Mouse (Mus musculus) liver, adult 2 months (tissue): Measurements from ENCODE around the gene Pfdn6. TPM values are rescaled to one million over a fixed set of nuclear protein-coding genes. Genes with fewer than 3 reads are reported as not detected.
"Not testable (repeated sequence)": the region's sequence is repeated elsewhere in the genome, so short reads cannot be mapped to it uniquely, and the experiment has no call there.

Experiments used
- DNase-seq: peaks from one replicate; pipeline ENCODE4 v3.0.0-alpha.2; 2011; ENCODE audit warnings: low read depth, low spot score; ENCODE audit errors: extremely low read depth
- H3K27ac ChIP-seq: fragments of 200-500 bp; replicated peaks from 2 replicates; pipeline ENCODE4 v1.5.1; 2012; ENCODE audit warnings: low read depth, mild to moderate bottlenecking, control low read depth, inconsistent platforms, low read length; ENCODE audit not compliant: insufficient read depth
- H3K27me3 ChIP-seq: fragments of 200-500 bp; 2 replicates; pipeline ENCODE4 v1.6.1; 2012; ENCODE audit warnings: mild to moderate bottlenecking, moderate library complexity, low read length, inconsistent platforms; ENCODE audit not compliant: control insufficient read depth, insufficient read depth
- H3K36me3 ChIP-seq: fragments of 200-500 bp; 2 replicates; pipeline ENCODE4 v1.6.1; 2012; ENCODE audit warnings: low read length, inconsistent platforms; ENCODE audit not compliant: control insufficient read depth, insufficient read depth
- H3K4me1 ChIP-seq: fragments of 200-500 bp; 2 replicates; pipeline ENCODE4 v1.6.1; 2011; ENCODE audit warnings: low read length; ENCODE audit not compliant: control insufficient read depth, insufficient read depth
- H3K4me3 ChIP-seq: fragments of 200-500 bp; 2 replicates; pipeline ENCODE4 v1.5.1; 2011; ENCODE audit warnings: low read depth, mild to moderate bottlenecking, control low read depth, low read length, moderate library complexity; ENCODE audit not compliant: insufficient read depth
- H3K79me2 ChIP-seq: fragments of 200-500 bp; 2 replicates; pipeline ENCODE4 v1.6.1; 2012; ENCODE audit warnings: inconsistent platforms, mild to moderate bottlenecking, low read length, moderate library complexity; ENCODE audit not compliant: control insufficient read depth, insufficient read depth
- H3K9ac ChIP-seq: fragments of 200-500 bp; 2 replicates; pipeline ENCODE4 v1.6.1; 2012; ENCODE audit warnings: low read depth, mild to moderate bottlenecking, control low read depth, inconsistent platforms, low read length
- CTCF ChIP-seq: fragments of 200-500 bp; IDR thresholded peaks from 2 replicates; pipeline ENCODE4 v1.5.1; 2011; ENCODE audit warnings: low read depth, low read length, control low read depth
- POLR2A ChIP-seq: fragments of 200-500 bp; IDR thresholded peaks from 2 replicates; pipeline ENCODE4 v1.6.1; 2011; ENCODE audit warnings: low read length, control low read depth; ENCODE audit not compliant: insufficient read depth; ENCODE audit errors: extremely low read depth
- WGBS: fragments of 180-500 bp; shearing (Covaris S2); methylation state at CpG from one replicate; pipeline ENCODE4 v1.1.7; 2018; 5-methylcytosine and 5-hydroxymethylcytosine counted together
- polyA plus RNA-seq: library from polyadenylated mRNA; depleted of rRNA; stranded (reverse); fragments of >200 nt; gene quantifications from 2 replicates; pipeline ENCODE4 v1.2.3, GENCODE M21; 2012; rRNA removed
- total RNA-seq: library from RNA; depleted of rRNA; stranded (reverse); fragments of >200 nt; gene quantifications from 2 replicates; pipeline ENCODE4 v1.2.3, GENCODE M21; 2014; rRNA removed

Pfdn6 gene
- total and polyA plus RNA-seq, 2 experiments, result 15.5 to 40.8 TPM

DNA sequence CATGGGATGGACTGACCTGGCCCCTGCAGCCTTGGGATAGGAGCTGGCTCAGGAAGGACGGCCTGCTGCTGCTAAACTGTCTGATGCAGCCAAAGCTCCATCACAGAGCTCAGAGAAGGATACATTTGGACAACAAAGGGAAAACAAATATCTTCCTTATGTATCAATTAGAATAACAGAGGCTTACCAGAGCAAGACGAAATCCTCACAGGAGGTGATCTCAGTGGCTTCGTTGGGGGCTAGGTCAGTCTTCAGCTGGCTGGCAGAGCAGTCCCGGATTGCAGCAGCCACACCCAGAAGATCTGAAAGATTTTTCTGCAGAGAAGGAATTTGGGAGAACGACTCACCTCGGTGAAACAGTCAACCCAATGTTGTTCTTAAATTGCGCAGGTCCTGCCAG, 47.7 kb downstream of the Pfdn6 start:
- WGBS, result 38% methylated on average over 7 of the region's 7 CpGs
- Histone ChIP-seq H3K27ac (no peak overlapping the region), H3K27me3 (no peaks in the 10 kb centered on the region), H3K79me2 (0 out of 2 replicates have a peak, but pooled peaks cover 6% of the 10 kb centered on the region), H3K36me3 (no peaks in the 10 kb centered on the region), H3K9ac (no peak overlapping the region), H3K4me3 (no peak overlapping the region), H3K4me1 (no peaks in the 10 kb centered on the region; the same call in 1 of the 2 replicates)
- TF ChIP-seq POLR2A, result no peak
- TF ChIP-seq CTCF, result no peak
- DNase-seq, result no peak

DNA sequence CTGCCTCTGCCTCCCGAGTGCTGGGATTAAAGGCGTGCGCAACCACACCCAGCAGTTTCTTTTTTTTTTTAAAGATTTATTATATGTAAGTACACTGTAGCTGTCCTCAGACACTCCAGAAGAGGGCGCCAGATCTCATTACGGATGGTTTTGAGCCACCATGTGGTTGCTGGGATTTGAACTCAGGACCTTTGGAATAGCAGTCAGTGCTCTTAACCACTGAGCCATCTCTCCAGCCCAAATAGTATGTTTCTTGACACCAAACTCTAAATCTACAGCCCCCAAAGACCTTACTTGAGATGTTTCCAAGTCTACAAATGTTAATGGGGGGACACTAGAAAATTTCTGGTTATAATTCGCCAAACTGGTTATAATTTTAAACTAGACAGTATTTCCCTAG, 48.3 kb downstream of the Pfdn6 start:
- H3K27me3 ChIP-seq, H3K36me3 ChIP-seq: not testable (repeated sequence)
- WGBS, result 76% methylated on average over 6 of the region's 6 CpGs

DNA sequence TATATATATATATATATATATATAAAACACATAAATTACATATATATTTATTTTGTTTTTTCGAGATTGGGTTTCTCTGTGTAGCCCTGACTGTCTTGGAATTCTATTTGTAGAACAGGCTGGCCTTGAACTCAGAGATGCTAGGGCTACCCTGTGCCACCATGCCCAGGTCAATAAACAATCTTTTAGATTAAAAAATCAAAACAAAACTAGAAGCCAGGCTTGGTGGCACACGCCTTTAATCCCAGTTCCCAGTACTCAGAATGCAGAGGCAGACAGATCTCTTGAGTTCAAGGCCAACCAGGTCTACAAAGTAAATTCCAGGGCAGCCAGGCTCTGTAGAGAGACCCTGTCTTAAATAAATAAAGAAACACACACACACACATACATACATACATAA, 48.8 kb downstream of the Pfdn6 start:
- H3K4me1 ChIP-seq, result no peaks in the 10 kb centered on the region; the same call in 1 of the 2 replicates
- DNase-seq, result no peak
- H3K9ac ChIP-seq, result no peak overlapping the region
- no peak overlapping the region for H3K27ac ChIP-seq
- 0 out of 2 replicates have a peak, but pooled peaks cover 6% of the 10 kb centered on the region for H3K79me2 ChIP-seq
- H3K4me3 ChIP-seq, result no peak overlapping the region
- 37% methylated on average over 2 of the region's 2 CpGs for WGBS
- TF ChIP-seq POLR2A (no peak), CTCF (no peak)
- H3K27me3 ChIP-seq, result no peaks in the 10 kb centered on the region
- no peaks in the 10 kb centered on the region for H3K36me3 ChIP-seq

More for the DNA sequence above, 48.3 kb downstream of the Pfdn6 start:
- not testable (repeated sequence) for H3K79me2 ChIP-seq, H3K9ac ChIP-seq, H3K27ac ChIP-seq, H3K4me3 ChIP-seq, H3K4me1 ChIP-seq, DNase-seq

DNA sequence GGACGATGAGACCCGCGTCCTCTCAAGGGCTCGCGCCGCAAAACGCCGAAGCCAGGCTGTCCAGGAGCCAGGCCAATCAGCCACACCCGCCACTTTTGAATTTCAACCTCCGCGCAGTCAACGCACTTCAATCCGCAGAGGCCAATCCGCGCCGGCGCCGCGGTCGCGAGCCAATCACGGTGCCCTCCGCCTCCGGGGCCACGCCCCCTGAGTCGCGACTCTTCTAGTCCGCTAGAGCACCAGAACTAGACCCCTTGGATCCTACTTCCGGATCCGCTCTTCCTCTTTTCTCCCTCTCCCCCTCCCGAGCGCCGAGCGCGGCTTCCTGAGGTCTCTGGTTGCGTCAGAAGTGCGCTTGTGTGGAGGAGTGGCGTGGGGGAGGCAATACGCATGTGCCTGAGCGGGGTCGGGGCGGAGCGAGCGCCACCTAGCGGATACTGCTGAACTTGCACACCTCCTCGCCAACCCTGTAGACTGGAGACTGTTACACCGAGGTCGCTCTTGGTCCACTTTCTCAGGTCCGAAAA, 49.5 kb downstream of the Pfdn6 start, which contains the start of gene Kifc1:
Gene Kifc1, minus strand, starts transcription at position 129 of the 527 bp plus-strand sequence.
- H3K79me2 ChIP-seq, result 0 out of 2 replicates have a peak, but pooled peaks cover 6% of the 10 kb centered on the region
- TF ChIP-seq CTCF (peak; percentile 97), POLR2A (no peak)
- whole genome bisulfite sequencing, result under 1% methylated on average over 49 of the region's 49 CpGs
- H3K27ac ChIP-seq, result no peak within 1 kb of the TSS
- peak; percentile 96 for DNase-seq
- no peaks in the 10 kb centered on the region for H3K36me3 ChIP-seq
- no peaks in the 10 kb centered on the region for H3K27me3 ChIP-seq
- H3K4me1 ChIP-seq, result no peaks in the 10 kb centered on the region; the same call in 1 of the 2 replicates
- H3K9ac ChIP-seq, result peak within 1 kb of the TSS; percentile 71
- H3K4me3 ChIP-seq, result peak within 1 kb of the TSS; percentile 82

DNA sequence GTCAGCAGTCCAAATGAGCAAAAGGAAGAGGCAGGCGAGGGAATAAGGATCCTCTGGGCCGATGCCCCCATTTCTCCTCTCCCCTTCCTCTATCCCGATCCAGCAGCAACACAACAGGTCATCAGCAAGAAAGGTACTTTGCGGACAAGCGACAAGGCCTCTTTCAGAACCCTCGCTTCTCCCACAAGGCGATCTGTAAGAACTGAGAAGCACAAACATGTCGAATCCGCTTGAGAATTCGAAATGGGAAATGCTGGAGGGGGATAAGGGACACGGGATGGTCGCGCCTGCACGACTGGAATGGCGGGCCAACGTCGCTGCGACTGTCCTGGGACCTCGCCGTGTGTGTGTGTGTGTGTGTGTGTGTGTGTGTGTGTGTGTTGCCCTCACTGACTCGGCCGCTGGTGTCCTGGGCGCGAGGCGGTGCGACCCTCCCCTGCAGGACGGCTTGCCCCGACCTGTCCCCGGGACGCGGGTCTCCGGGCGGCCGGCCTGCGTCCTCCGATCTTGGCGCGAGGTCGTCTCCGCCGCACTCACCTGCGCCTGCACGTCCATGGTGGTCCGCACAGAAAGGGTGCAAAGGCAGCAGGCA, 50.1 kb downstream of the Pfdn6 start:
- not testable (repeated sequence) for H3K27ac ChIP-seq
- 2% methylated on average over 44 of the region's 44 CpGs for WGBS

More for the DNA sequence above, 50.1 kb downstream of the Pfdn6 start:
- not testable (repeated sequence) for H3K4me1 ChIP-seq, DNase-seq, H3K36me3 ChIP-seq, H3K79me2 ChIP-seq, H3K27me3 ChIP-seq
- Histone ChIP-seq H3K4me3 (peak overlapping the region; percentile 82), H3K9ac (peak overlapping the region; percentile 71)

Other genes starting within 250 kb of the Pfdn6 start
Only the 30 nearest of the 31 such genes appear.
- gene March2, start 221.7 kb downstream of the Pfdn6 start, total RNA-seq, result 65.1 and 71.2 TPM in 2 replicates
- gene March2, start 221.7 kb downstream of the Pfdn6 start, polyA plus RNA-seq, result 92.3 and 94.0 TPM in 2 replicates
- gene Rab11b, start 179.8 kb downstream of the Pfdn6 start, total RNA-seq, result 23.3 and 45.2 TPM in 2 replicates
- 168 and 177 TPM in 2 replicates for gene Rab11b, start 179.8 kb downstream of the Pfdn6 start, polyA plus RNA-seq
- gene Angptl4, start 158.5 kb downstream of the Pfdn6 start, total RNA-seq, result 129 and 142 TPM in 2 replicates
- gene Angptl4, start 158.5 kb downstream of the Pfdn6 start, polyA plus RNA-seq, result 28.1 and 49.5 TPM in 2 replicates
- 6.0 and 7.3 TPM in 2 replicates for gene Kank3, start 129.8 kb downstream of the Pfdn6 start, total RNA-seq
- gene Kank3, start 129.8 kb downstream of the Pfdn6 start, polyA plus RNA-seq, result 9.5 and 13.4 TPM in 2 replicates
- gene Rps28, start 115.8 kb downstream of the Pfdn6 start, total RNA-seq, result 275 and 294 TPM in 2 replicates
- 374 and 500 TPM in 2 replicates for gene Rps28, start 115.8 kb downstream of the Pfdn6 start, polyA plus RNA-seq
- 214 and 217 TPM in 2 replicates for gene Ndufa7, start 115.8 kb downstream of the Pfdn6 start, total RNA-seq
- 372 and 457 TPM in 2 replicates for gene Ndufa7, start 115.8 kb downstream of the Pfdn6 start, polyA plus RNA-seq
- 7.1 and 7.5 TPM in 2 replicates for gene Cd320, start 97.3 kb downstream of the Pfdn6 start, total RNA-seq
- 13.0 and 16.9 TPM in 2 replicates for gene Cd320, start 97.3 kb downstream of the Pfdn6 start, polyA plus RNA-seq
- gene Gm7029, start 66.5 kb downstream of the Pfdn6 start, total RNA-seq, result not detected in 2 replicates
- gene Gm7029, start 66.5 kb downstream of the Pfdn6 start, polyA plus RNA-seq, result not detected in 2 replicates
- gene Kifc1, start 49.7 kb downstream of the Pfdn6 start, total RNA-seq, result 0.18 and 1.2 TPM in 2 replicates
- 0.20 and 0.31 TPM in 2 replicates for gene Kifc1, start 49.7 kb downstream of the Pfdn6 start, polyA plus RNA-seq
- gene Platr17, start 35.2 kb downstream of the Pfdn6 start, total RNA-seq, result not detected in 2 replicates
- gene Platr17, start 35.2 kb downstream of the Pfdn6 start, polyA plus RNA-seq, result 0.18 TPM in 1 of 2 replicates, not detected in the other
- 8.3 and 10.2 TPM in 2 replicates for gene Daxx, start 30.9 kb downstream of the Pfdn6 start, total RNA-seq
- 15.8 and 30.8 TPM in 2 replicates for gene Daxx, start 30.9 kb downstream of the Pfdn6 start, polyA plus RNA-seq
- gene Tapbp, start 24.4 kb downstream of the Pfdn6 start, total RNA-seq, result 47.2 and 58.5 TPM in 2 replicates
- gene Tapbp, start 24.4 kb downstream of the Pfdn6 start, polyA plus RNA-seq, result 95.4 and 105 TPM in 2 replicates
- gene Zbtb22, start 24.4 kb downstream of the Pfdn6 start, total RNA-seq, result 11.1 and 12.7 TPM in 2 replicates
- 23.9 and 30.2 TPM in 2 replicates for gene Zbtb22, start 24.4 kb downstream of the Pfdn6 start, polyA plus RNA-seq
- 9.8 and 10.9 TPM in 2 replicates for gene Rgl2, start 10.8 kb downstream of the Pfdn6 start, total RNA-seq
- gene Rgl2, start 10.8 kb downstream of the Pfdn6 start, polyA plus RNA-seq, result 19.4 and 27.7 TPM in 2 replicates
- 9.3 and 11.3 TPM in 2 replicates for gene Wdr46, start 317 bp upstream of the Pfdn6 start, total RNA-seq
- gene Wdr46, start 317 bp upstream of the Pfdn6 start, polyA plus RNA-seq, result 13.2 and 16.4 TPM in 2 replicates
- gene B3galt4, start 11.1 kb upstream of the Pfdn6 start, total RNA-seq, result 0.54 and 0.55 TPM in 2 replicates
- gene B3galt4, start 11.1 kb upstream of the Pfdn6 start, polyA plus RNA-seq, result 0.68 and 0.97 TPM in 2 replicates
- 10.5 and 10.9 TPM in 2 replicates for gene Vps52, start 15.5 kb upstream of the Pfdn6 start, total RNA-seq
- gene Vps52, start 15.5 kb upstream of the Pfdn6 start, polyA plus RNA-seq, result 31.1 and 40.6 TPM in 2 replicates
- 1,559 and 1,933 TPM in 2 replicates for gene Rps18, start 15.7 kb upstream of the Pfdn6 start, total RNA-seq
- gene Rps18, start 15.7 kb upstream of the Pfdn6 start, polyA plus RNA-seq, result 224 and 252 TPM in 2 replicates
- 2,105 and 2,348 TPM in 2 replicates for gene H2-K1, start 60.0 kb upstream of the Pfdn6 start, total RNA-seq
- 4,310 and 5,575 TPM in 2 replicates for gene H2-K1, start 60.0 kb upstream of the Pfdn6 start, polyA plus RNA-seq
- gene Ring1, start 84.3 kb upstream of the Pfdn6 start, total RNA-seq, result 10.0 and 13.7 TPM in 2 replicates
- 29.7 and 33.8 TPM in 2 replicates for gene Ring1, start 84.3 kb upstream of the Pfdn6 start, polyA plus RNA-seq
- gene H2-Ke6, start 87.7 kb upstream of the Pfdn6 start, total RNA-seq, result 76.5 and 80.5 TPM in 2 replicates
- 162 and 167 TPM in 2 replicates for gene H2-Ke6, start 87.7 kb upstream of the Pfdn6 start, polyA plus RNA-seq
- 51.2 and 54.7 TPM in 2 replicates for gene Slc39a7, start 91.3 kb upstream of the Pfdn6 start, total RNA-seq
- gene Slc39a7, start 91.3 kb upstream of the Pfdn6 start, polyA plus RNA-seq, result 98.0 and 115 TPM in 2 replicates
- 13.0 and 17.0 TPM in 2 replicates for gene Rxrb, start 91.5 kb upstream of the Pfdn6 start, total RNA-seq
- 40.3 and 46.5 TPM in 2 replicates for gene Rxrb, start 91.5 kb upstream of the Pfdn6 start, polyA plus RNA-seq
- 0.18 and 0.74 TPM in 2 replicates for gene Col11a2, start 99.1 kb upstream of the Pfdn6 start, total RNA-seq
- gene Col11a2, start 99.1 kb upstream of the Pfdn6 start, polyA plus RNA-seq, result 0.20 and 0.23 TPM in 2 replicates
- gene H2-Oa, start 152.0 kb upstream of the Pfdn6 start, total RNA-seq, result 0.28 and 0.47 TPM in 2 replicates
- gene H2-Oa, start 152.0 kb upstream of the Pfdn6 start, polyA plus RNA-seq, result 0.76 and 1.4 TPM in 2 replicates
- gene H2-DMa, start 179.2 kb upstream of the Pfdn6 start, total RNA-seq, result 7.1 and 8.5 TPM in 2 replicates
- 8.3 and 13.1 TPM in 2 replicates for gene H2-DMa, start 179.2 kb upstream of the Pfdn6 start, polyA plus RNA-seq
- 39.0 and 53.2 TPM in 2 replicates for gene Brd2, start 182.3 kb upstream of the Pfdn6 start, total RNA-seq
- gene Brd2, start 182.3 kb upstream of the Pfdn6 start, polyA plus RNA-seq, result 55.8 and 76.9 TPM in 2 replicates
- gene H2-DMb2, start 203.0 kb upstream of the Pfdn6 start, total RNA-seq, result 0.74 and 1.7 TPM in 2 replicates
- 1.1 and 3.1 TPM in 2 replicates for gene H2-DMb2, start 203.0 kb upstream of the Pfdn6 start, polyA plus RNA-seq
- 4.2 and 6.6 TPM in 2 replicates for gene H2-DMb1, start 212.7 kb upstream of the Pfdn6 start, total RNA-seq
- 8.3 and 14.5 TPM in 2 replicates for gene H2-DMb1, start 212.7 kb upstream of the Pfdn6 start, polyA plus RNA-seq
- 15.1 and 17.3 TPM in 2 replicates for gene Tap1, start 247.2 kb upstream of the Pfdn6 start, total RNA-seq
- gene Tap1, start 247.2 kb upstream of the Pfdn6 start, polyA plus RNA-seq, result 18.8 and 23.5 TPM in 2 replicates